Mouse (Mus musculus) kidney, postnatal 0 days (tissue): ENCODE data around the gene Ambra1. TPM values are rescaled to one million over a fixed set of nuclear protein-coding genes. Genes with fewer than 3 reads are reported as not detected.

ENCODE experiments used
- ATAC-seq: fragments of 200-750 bp; cut with Nextera tagmentation; replicated peaks from 2 replicates; pipeline ENCODE4 v1.8.0; 2017; ENCODE audit warnings: low read depth, moderate number of reproducible peaks, moderate TSS enrichment, moderate library complexity; ENCODE audit not compliant: low FRiP score
- DNase-seq: peaks from one replicate; pipeline ENCODE4 v3.0.0-alpha.2; 2016; ENCODE audit warnings: low spot score
- H3K27ac ChIP-seq: fragments of 300-500 bp; sonication (generic); 2 replicates; pipeline ENCODE4 v1.5.1; 2014; ENCODE audit warnings: mild to moderate bottlenecking
- H3K27me3 ChIP-seq: fragments of 300-500 bp; sonication (generic); 2 replicates; pipeline ENCODE4 v1.6.1; 2014; ENCODE audit warnings: low read length, mixed read lengths; ENCODE audit not compliant: insufficient read depth
- H3K36me3 ChIP-seq: fragments of 300-500 bp; sonication (generic); 2 replicates; pipeline ENCODE4 v1.6.1; 2014; ENCODE audit warnings: low read length, mixed read lengths; ENCODE audit not compliant: insufficient read depth
- H3K4me1 ChIP-seq: fragments of 300-500 bp; sonication (generic); replicated peaks from 2 replicates; pipeline ENCODE4 v1.6.1; 2014; ENCODE audit warnings: antibody characterized with exemption, low read length, mixed read lengths; ENCODE audit not compliant: insufficient read depth
- H3K4me2 ChIP-seq: fragments of 300-500 bp; sonication (generic); 2 replicates; pipeline ENCODE4 v1.6.1; 2014; ENCODE audit warnings: mild to moderate bottlenecking, low read length, moderate library complexity, mixed read lengths
- H3K4me3 ChIP-seq: fragments of 300-500 bp; sonication (generic); replicated peaks from 2 replicates; pipeline ENCODE4 v1.5.1; 2014; ENCODE audit warnings: low read depth, low read length
- H3K9ac ChIP-seq: fragments of 300-500 bp; sonication (generic); 2 replicates; pipeline ENCODE4 v1.6.1; 2014; ENCODE audit warnings: low read depth, low read length
- H3K9me3 ChIP-seq: fragments of 300-500 bp; sonication (generic); replicated peaks from 2 replicates; pipeline ENCODE4 v1.6.1; 2016; ENCODE audit warnings: low read length, inconsistent platforms, mixed read lengths
- CTCF ChIP-seq: IDR thresholded peaks from 2 replicates; pipeline ENCODE4 v1.5.1; 2016; ENCODE audit warnings: antibody characterized with exemption, low read depth, mild to moderate bottlenecking, moderate library complexity
- WGBS: fragments of 180-500 bp; shearing (Covaris S2); extraction: QIAGEN DNeasy Blood & Tissue Kit; methylation state at CpG from one replicate; pipeline ENCODE4 v1.1.7; 2014; 5-methylcytosine and 5-hydroxymethylcytosine counted together
- polyA plus RNA-seq: library from polyadenylated mRNA; unstranded; fragments of >200 nt; fragmentation: Nextera tagmentation; extraction: Ambion mirVana; gene quantifications from 2 replicates; pipeline ENCODE4 v1.2.1, GENCODE M21; 2015

The Ambra1 gene
- polyA plus RNA-seq, 1 experiment from 2014 or later = 10.4 TPM

- WGBS = 78% methylated on average over 23 of the region's 23 CpGs
- TF ChIP-seq CTCF = no peak
- H3K36me3 ChIP-seq = 0 out of 2 replicates have a peak, but pooled peaks cover 4% of the 10 kb centered on the region
- no peak overlapping the region for H3K4me2 ChIP-seq
- no peaks in the 10 kb centered on the region for H3K9me3 ChIP-seq
- H3K4me3 ChIP-seq = no peak overlapping the region
- ATAC-seq (no peak), DNase-seq (no peak)
- no peak overlapping the region for H3K27ac ChIP-seq
- H3K9ac ChIP-seq = no peak overlapping the region
- H3K4me1 ChIP-seq = peaks cover 18% of the 10 kb centered on the region; the same call in 1 of the 2 replicates
- H3K27me3 ChIP-seq = peaks cover 8% of the 10 kb centered on the region; the same call in 1 of the 2 replicates
These were observed 198.8 kb downstream of the Ambra1 start for GRCm38 (mm10) chr2:91928534-91929350.

GRCm38 (mm10) chr2:91929455-91929854 lies 199.5 kb downstream of the Ambra1 start:
- TF ChIP-seq CTCF = no peak
- 58% methylated on average over 3 of the region's 3 CpGs for WGBS
- Histone ChIP-seq H3K4me2 (no peak overlapping the region), H3K27me3 (0 out of 2 replicates have a peak, but pooled peaks cover 5% of the 10 kb centered on the region), H3K4me3 (no peak overlapping the region), H3K4me1 (peaks cover 18% of the 10 kb centered on the region; the same call in 1 of the 2 replicates), H3K27ac (no peak overlapping the region), H3K36me3 (0 out of 2 replicates have a peak, but pooled peaks cover 4% of the 10 kb centered on the region), H3K9ac (no peak overlapping the region), H3K9me3 (no peaks in the 10 kb centered on the region)
- ATAC-seq = no peak
- no peak for DNase-seq

- no peak overlapping the region for H3K27ac ChIP-seq
These were observed 200.0 kb downstream of the Ambra1 start for GRCm38 (mm10) chr2:91929936-91930335.

DNA sequence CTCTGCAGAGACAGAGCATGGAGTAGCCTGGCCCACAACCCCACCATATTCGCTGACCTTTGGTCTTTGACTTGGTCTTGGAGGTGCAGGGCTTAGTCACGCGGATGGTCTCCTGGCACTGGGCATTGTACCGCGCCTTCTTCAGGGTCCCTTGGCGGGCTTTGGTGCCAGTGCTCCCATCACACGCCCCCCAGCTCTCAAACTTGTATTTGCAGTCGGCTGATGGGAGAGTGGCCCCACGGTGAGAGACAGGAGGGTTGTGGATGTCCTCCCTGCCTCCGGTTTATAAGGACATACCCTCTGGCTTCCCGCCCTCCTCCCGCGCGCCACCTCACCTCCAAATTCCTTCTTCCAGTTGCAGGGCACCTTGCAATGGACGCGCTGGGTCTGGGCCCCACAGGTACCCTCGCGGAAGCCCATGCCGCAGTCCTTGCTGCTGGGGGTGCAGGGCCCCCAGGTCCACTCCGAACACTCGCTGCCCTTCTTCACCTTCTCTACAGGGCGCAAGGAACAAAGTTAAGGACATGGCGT lies 200.9 kb downstream of the Ambra1 start:
- H3K9ac ChIP-seq = peak overlapping the region; percentile 79
- WGBS = 12% methylated on average over 23 of the region's 23 CpGs
- H3K4me3 ChIP-seq = peak overlapping the region; percentile 55
- peaks cover 18% of the 10 kb centered on the region; the same call in 1 of the 2 replicates for H3K4me1 ChIP-seq
- H3K36me3 ChIP-seq = peaks cover 16% of the 10 kb centered on the region; the same call in 1 of the 2 replicates
- no peak for DNase-seq
- peak overlapping the region; percentile 87 for H3K27ac ChIP-seq
- H3K9me3 ChIP-seq = no peaks in the 10 kb centered on the region
- no peak; the same call in 1 of the 2 replicates for TF ChIP-seq CTCF
- no peaks in the 10 kb centered on the region for H3K27me3 ChIP-seq
- 0 out of 2 replicates have a peak, but pooled peaks have one; percentile 3 for ATAC-seq
- H3K4me2 ChIP-seq = peak overlapping the region; percentile 70

More at GRCm38 (mm10) chr2:91929936-91930335, 200.0 kb downstream of the Ambra1 start:
- 18% methylated on average over 11 of the region's 12 CpGs for WGBS
- no peaks in the 10 kb centered on the region for H3K27me3 ChIP-seq
- H3K9ac ChIP-seq = no peak overlapping the region
- peak; percentile 84 for TF ChIP-seq CTCF
- peaks cover 18% of the 10 kb centered on the region; the same call in 1 of the 2 replicates for H3K4me1 ChIP-seq
- DNase-seq (peak; percentile 83), ATAC-seq (no peak)
- H3K4me2 ChIP-seq = peak overlapping the region; percentile 70
- H3K9me3 ChIP-seq = no peaks in the 10 kb centered on the region
- H3K36me3 ChIP-seq = 0 out of 2 replicates have a peak, but pooled peaks cover 8% of the 10 kb centered on the region
- H3K4me3 ChIP-seq = peak overlapping the region; percentile 55

GRCm38 (mm10) chr2:91931328-91932159 lies 201.6 kb downstream of the Ambra1 start:
- ATAC-seq = peak; percentile 59
- Histone ChIP-seq H3K4me2 (peak overlapping the region; percentile 70), H3K9me3 (no peaks in the 10 kb centered on the region), H3K4me1 (peaks cover 18% of the 10 kb centered on the region; the same call in 1 of the 2 replicates), H3K4me3 (peak overlapping the region; percentile 55), H3K36me3 (peaks cover 23% of the 10 kb centered on the region), H3K27me3 (no peaks in the 10 kb centered on the region), H3K9ac (peak overlapping the region; percentile 79), H3K27ac (peak overlapping the region; percentile 87)
- no peak; the same call in 1 of the 2 replicates for TF ChIP-seq CTCF
- DNase-seq = peak; percentile 82
- 3% methylated on average over 49 of the region's 50 CpGs for WGBS
